Mouse (Mus musculus): ENCODE results near the gene Gcnt4. TPM values are rescaled to one million over a fixed set of nuclear protein-coding genes. Genes with fewer than 3 reads are reported as not detected.

The Gcnt4 gene
- polyA plus RNA-seq, 1 experiment = not detected

- no peak for TF ChIP-seq GATA1 (IDR thresholded peaks at IDR 0.05; ENCODE audit: low read length)
Observed at GRCm38 (mm10) chr13:96937059-96937558, 12.6 kb downstream of the Gcnt4 start.

GRCm38 (mm10) chr13:96939680-96940079, 15.2 kb downstream of the Gcnt4 start:
- no peak for TF ChIP-seq GATA1 (IDR thresholded peaks at IDR 0.05; ENCODE audit: low read length)

- no peak for TF ChIP-seq GATA1 (IDR thresholded peaks at IDR 0.05; ENCODE audit: low read length)
Observed at GRCm38 (mm10) chr13:96943571-96943970, 19.1 kb downstream of the Gcnt4 start.

GRCm38 (mm10) chr13:96945748-96946147, 21.3 kb downstream of the Gcnt4 start:
- TF ChIP-seq GATA1 (IDR thresholded peaks at IDR 0.05; ENCODE audit: low read length) = no peak

- no peak for TF ChIP-seq GATA1 (IDR thresholded peaks at IDR 0.05; ENCODE audit: low read length)
Observed at GRCm38 (mm10) chr13:96947722-96948121, 23.2 kb downstream of the Gcnt4 start.

- no peak for TF ChIP-seq GATA1 (IDR thresholded peaks at IDR 0.05; ENCODE audit: low read length)
Observed at GRCm38 (mm10) chr13:96951880-96952279, 27.4 kb downstream of the Gcnt4 start.

GRCm38 (mm10) chr13:96956466-96956865, 32.0 kb downstream of the Gcnt4 start:
- TF ChIP-seq GATA1 (IDR thresholded peaks at IDR 0.05; ENCODE audit: low read length) = no peak

- TF ChIP-seq GATA1 (IDR thresholded peaks at IDR 0.05; ENCODE audit: low read length) = no peak
Observed at GRCm38 (mm10) chr13:96960019-96960418, 35.5 kb downstream of the Gcnt4 start.

- TF ChIP-seq GATA1 (IDR thresholded peaks at IDR 0.05; ENCODE audit: low read length) = no peak
Observed at GRCm38 (mm10) chr13:96961366-96962157, 37.1 kb downstream of the Gcnt4 start.

GRCm38 (mm10) chr13:96962801-96963200, 38.3 kb downstream of the Gcnt4 start:
- TF ChIP-seq GATA1 (IDR thresholded peaks at IDR 0.05; ENCODE audit: low read length) = no peak

- no peak for TF ChIP-seq GATA1 (IDR thresholded peaks at IDR 0.05; ENCODE audit: low read length)
Observed at GRCm38 (mm10) chr13:96964981-96965380, 40.5 kb downstream of the Gcnt4 start.

- TF ChIP-seq GATA1 (IDR thresholded peaks at IDR 0.05; ENCODE audit: low read length) = no peak
Observed at GRCm38 (mm10) chr13:96966210-96967089, 42.0 kb downstream of the Gcnt4 start.

- TF ChIP-seq GATA1 (IDR thresholded peaks at IDR 0.05; ENCODE audit: low read length) = no peak
Observed at GRCm38 (mm10) chr13:96967091-96967490, 42.6 kb downstream of the Gcnt4 start.

- TF ChIP-seq GATA1 (IDR thresholded peaks at IDR 0.05; ENCODE audit: low read length) = no peak
Observed at GRCm38 (mm10) chr13:96967822-96968221, 43.3 kb downstream of the Gcnt4 start.

- TF ChIP-seq GATA1 (IDR thresholded peaks at IDR 0.05; ENCODE audit: low read length) = no peak
Observed at GRCm38 (mm10) chr13:96971076-96971475, 46.6 kb downstream of the Gcnt4 start.

GRCm38 (mm10) chr13:96971861-96972282, 47.4 kb downstream of the Gcnt4 start:
- TF ChIP-seq GATA1 (IDR thresholded peaks at IDR 0.05; ENCODE audit: low read length) = peak; percentile 91

Measured in G1E-ER4 (cell line).